Mouse (Mus musculus) T-helper 2 cell (primary cell): ENCODE results near the gene Gm14569.

Source experiments
- in situ Hi-C: fragments of 300-600 bp; cut with MboI, MseI; formaldehyde crosslinking; loops from one replicate; pipeline ENCODE4 v1.15.1; 2025; ENCODE audit warnings: high pct_unique_total_duplicates

Gene Gm14569

DNA sequence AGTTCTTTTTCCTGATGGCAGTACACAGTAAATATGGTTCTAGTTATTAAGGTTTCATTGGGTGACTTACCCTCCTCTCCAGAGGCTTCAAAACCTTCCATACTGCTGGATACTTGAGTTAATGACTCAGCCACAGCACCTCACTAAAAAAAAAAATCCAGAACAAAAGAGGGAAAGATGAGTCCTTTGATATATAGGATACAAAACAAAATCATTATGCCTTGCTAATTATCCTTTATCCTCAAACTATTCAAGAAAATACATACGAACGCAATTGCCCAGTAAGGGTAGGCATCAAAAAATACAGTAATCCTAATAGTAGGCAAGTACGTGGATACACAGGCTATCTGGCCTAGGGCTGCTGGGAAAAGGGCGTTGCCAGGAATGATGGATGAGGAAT lies at the start of gene Gm14569:
TSS of gene Gm14569 (minus strand) at position 101 of the 400 bp plus-strand sequence.
- in situ Hi-C loops, result no loop called here

DNA sequence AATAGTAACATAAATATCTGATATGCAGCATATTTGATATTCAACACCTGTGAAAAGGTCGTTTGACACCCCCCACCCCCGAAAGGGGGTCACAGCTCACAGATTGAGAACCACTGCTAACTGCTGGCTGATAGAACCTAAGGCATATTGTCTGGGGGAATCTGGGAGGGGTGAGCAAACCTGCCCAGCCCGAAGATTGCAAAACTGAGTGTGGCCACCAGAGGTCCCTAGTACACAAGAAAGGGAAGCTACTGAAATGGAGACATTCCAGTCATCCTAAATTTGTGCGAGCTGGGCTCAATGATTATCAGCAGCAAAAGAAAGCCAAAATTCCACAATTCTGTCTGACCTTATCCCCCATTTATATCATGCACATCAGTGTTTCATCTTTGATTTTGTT lies 42.9 kb upstream of the Gm14569 start:
- in situ Hi-C loops, result no loop called here

DNA sequence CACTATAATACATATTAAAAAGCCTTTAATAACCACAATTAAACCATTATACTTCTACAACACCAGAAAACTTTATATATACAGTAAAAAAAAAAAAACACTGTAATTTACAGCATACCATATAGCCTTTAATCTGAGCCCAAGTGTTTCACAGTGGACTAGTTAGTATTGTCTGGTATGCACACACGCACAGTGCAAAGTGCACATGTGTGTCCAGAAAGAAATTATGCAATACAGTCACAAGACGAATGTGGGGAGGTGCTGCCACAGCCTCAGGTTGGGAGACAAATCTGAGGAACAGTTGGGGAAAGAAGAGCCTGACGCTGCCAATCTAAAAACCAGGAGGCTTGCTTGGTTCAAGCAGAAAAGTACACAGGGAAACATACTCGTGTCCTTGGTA lies 42.1 kb upstream of the Gm14569 start:
- in situ Hi-C loops, result no loop called here

DNA sequence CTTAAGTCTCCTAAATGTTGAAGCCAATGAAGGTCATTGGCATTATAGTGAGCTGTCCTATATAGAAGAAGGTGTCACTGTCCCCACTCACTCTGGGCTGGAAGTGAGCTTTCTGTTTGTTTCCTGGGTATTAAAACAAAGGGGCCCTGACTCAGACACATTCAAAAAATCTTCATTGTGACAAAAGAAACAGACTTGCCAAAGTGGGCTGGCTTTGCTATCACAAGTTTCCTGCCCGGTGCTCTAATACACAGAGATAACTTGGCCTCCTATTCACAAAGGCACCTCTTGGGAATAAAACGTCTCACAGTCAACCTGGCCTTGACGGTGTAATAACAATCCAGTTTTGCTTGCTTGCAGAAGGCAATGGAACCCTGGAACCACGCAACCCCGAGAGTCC lies 38.6 kb upstream of the Gm14569 start:
- in situ Hi-C loops, result no loop called here

DNA sequence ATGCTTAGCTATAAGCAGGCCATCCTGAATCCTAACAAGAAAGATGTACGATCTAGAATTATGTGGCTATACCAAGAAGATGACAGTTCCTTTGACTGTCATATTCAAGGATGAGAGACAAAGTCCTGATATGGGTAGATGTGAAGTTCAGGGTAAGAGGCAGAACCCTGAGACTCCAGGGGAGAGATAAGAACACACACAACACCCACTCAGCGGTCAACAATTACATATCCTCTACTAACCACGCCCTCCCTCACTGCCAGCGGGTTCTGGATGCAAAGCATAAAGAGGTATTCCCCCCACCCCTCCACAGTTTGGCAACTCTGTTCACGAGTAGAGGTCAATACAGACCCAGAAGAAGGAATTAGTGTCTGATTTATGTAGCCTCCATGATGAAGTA lies 32.1 kb upstream of the Gm14569 start:
- in situ Hi-C loops, result no loop called here

DNA sequence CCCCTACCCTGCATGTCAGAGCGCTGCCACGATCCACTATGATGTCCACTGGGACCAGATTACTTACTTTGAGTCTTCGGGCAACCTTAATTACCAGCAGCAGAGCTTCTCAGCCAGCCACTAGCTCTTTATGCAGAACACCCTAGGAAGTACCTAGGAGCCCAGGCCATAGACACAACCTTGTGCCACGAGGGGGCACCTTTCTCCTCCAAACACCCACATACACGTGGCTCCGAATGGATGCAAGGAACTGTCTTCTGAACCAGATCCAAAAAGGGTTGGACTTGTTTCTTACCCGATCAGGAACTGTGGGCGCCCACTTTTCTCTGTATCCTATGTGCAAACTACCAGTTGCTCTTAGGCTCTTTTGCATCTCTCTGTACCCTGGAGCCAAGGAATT lies 22.1 kb upstream of the Gm14569 start:
- in situ Hi-C loops, result no loop called here

DNA sequence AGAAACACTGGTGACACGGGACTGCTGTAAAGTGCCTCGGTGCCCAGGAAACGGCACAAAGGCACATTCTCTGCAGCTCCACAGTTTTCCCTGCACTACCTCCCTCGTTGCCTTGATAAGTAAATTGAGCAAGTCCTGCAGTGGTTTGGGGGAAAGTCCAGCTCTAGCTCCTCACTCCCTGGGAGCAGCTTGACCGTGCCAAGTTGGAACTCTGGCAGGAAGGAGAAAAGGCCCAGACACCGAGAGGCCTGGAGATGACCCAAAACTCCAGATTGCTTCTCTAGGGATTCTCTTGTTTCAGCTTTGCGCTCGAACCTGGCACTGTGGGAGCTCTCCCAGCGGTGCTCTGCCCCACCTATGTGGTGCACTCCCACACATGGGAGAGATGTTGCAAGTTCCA lies 21.6 kb upstream of the Gm14569 start:
- in situ Hi-C loops, result no loop called here

DNA sequence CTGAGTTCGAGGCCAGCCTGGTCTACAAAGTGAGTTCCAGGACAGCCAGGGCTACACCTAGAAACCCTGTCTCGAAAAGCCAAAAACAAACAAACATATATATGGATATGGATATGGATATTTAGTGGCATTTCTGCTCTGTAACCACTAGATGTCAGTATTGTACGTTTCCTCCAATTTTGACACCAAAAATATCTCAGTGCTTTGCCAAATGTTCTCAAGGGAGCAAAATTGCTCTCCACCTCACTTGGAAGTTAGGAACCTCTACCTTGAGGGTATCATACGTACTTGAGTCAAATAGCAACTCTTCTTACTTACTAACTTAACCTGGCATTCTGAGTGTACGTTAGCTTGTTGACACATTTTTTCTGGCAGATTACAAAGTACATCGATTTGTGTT lies 15.2 kb upstream of the Gm14569 start:
- in situ Hi-C loops, result no loop called here

DNA sequence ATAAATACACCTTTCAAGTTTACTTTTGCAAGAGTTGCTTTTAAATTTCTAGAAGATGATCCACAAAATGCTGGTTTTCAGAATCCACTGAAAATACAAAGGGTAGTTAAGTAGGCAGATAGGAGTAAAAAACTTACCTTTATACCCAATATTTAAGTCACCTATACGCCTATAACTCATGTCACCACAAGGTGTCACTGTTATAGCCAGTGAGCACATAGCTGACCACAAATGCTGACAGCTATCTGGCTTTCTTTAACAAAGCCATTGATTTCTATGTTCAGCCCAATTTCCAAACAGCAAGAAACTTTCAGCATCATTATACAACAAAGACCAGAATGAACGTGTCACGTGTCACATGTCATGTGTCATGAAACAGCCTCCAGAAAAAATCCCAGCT lies 2.1 kb downstream of the Gm14569 start:
- in situ Hi-C loops, result no loop called here

DNA sequence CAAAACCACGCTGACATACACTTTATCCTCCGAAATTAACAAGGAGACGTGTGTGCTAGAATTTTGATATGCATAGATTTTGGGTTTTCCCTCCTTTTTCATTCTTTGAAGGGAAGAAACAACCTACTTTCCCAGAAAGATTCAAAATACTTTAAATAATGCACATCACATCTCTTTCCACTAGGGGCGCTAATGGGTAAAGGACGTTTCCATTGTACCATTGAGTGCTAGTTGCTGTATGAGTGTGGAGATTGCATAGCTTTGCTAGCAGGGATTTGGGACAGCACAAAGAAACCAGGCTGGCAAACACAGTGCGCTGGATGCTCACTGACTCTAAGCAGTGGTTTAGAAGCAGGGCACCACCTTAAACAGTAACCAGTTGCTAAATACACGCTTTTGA lies 3.6 kb downstream of the Gm14569 start:
- in situ Hi-C loops, result no loop called here

DNA sequence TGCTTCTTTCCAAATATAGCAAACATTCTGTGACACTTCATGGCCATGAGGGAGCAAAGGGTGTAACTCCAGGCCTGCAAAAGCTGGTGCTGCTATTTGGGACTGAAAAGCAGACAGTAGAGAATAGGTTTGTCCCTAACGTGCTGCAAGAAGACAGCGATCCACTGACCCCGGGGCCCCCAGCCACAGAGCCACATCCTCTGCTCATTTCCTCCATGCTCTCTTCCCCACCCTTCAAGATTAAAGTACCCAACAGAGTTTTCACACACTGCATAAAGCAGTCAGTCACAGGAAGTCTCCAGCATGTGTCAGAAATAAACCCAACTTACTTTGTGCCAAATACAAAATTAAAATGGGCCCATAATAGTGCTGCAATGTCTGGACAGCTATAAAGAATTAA lies 16.8 kb downstream of the Gm14569 start:
- in situ Hi-C loops, result no loop called here

DNA sequence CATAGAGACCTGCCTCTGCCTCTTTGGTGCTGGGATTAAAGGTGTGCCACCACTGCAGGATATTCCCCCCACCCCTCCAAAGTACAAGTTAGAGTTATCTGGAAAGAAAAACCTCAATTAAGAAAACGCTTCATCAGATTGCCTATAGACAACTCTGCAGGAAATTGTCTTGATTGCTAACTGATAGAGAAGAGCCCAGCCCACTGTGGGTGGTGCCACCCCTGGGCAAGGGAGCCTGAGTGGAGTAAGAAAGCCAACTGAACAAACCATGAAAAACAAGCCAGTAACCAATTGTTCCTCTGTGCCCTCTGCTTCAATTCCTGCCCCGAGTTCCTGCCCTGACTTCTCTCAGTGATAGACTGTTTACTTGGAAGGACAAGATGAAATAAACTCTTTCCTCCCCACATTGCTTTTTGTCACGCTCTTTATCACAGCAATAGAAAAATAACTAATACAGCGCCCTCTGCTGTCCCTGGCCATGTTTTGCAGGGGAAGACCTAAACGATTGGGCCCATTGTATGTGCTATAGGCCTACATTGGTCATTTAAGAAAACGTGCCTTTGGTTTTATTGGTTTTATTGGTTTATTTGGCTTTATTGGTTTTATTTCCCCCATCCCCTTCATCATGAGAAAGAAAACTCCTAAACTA lies 17.4 kb downstream of the Gm14569 start:
- in situ Hi-C loops, result no loop called here

DNA sequence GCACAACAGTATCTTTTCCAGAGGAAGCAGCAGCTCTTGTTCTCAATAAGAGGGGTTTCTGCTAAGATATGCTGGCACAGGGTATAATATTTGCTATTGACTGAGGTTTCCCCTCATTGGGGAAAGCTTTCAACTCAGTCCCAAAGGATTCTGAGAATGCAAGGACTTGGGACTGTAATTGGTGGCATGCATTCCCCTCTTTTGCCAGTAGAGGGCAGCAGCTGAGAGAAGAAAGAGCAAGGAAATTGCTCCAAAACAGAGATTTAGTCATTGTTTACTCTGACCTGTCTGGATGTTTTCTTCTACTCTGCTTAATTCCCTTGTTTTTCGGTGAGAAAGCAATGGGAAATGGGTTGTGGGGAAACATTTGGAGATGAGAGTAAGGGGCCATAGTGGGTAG lies 35.6 kb downstream of the Gm14569 start:
- in situ Hi-C loops, result no loop called here

DNA sequence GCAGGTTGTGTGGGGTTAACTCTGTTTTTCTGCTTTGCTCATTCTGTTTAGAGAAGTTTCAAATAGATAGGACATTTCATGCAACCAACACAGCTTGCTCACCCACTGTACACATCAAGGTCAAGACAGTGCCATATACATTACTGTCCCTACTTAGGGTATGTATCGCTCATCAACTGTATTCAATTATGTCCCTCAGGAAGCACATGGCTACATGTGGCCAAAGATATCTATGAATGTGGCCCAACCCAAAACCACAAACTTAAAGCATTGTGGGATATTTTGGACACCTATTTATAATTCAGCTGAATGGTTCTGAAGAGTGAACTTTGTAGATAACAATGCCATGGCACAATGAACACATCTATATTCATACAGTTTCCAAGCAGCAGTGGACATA lies 53.7 kb downstream of the Gm14569 start:
- in situ Hi-C loops, result loop anchor here (10.0 kb wide), 1 partner anchor 1647 kb away; the partner anchor contains the start of gene Rhox11

DNA sequence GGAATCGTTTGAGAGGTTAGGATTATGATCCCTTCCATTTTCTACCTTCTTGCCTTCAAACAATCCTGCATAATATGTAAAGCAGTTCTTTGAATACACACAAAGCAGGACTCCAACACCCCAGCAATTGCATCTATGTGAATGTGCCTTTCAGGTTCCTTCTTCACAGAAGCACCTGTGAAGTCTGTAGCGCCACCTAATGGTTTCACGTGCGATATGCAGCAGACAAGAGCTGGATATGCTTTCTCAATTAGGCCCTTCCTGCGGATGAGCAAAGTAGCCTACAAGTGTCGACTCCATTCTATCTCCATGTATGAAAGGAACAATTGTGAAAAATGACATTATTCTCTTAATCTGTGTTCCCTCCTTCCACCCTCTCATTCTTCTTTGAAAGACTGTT lies 56.6 kb downstream of the Gm14569 start:
- in situ Hi-C loops, result loop anchor here (10.0 kb wide), 1 partner anchor 1650 kb away; the partner anchor contains the start of gene Rhox11

DNA sequence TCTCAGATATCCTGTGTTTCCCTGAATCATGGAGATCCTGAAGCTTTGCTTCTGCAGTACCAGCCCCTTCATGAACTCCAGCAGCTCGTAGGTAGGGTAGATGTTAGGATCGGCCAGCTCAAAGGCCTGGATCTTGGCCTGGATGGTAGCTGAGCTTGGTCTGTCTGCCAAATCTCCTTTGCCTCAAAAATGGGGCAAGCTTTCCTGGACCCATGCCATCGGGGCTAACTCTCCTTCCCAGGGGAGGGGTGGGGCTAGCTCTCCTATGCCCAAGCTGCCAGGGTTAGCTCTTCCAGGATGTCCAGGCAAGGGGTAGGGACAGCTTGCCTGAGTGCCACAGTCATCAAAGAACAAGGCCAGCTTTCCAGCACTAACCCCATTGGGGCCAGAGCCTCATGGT lies 72.5 kb downstream of the Gm14569 start:
- in situ Hi-C loops, result no loop called here

DNA sequence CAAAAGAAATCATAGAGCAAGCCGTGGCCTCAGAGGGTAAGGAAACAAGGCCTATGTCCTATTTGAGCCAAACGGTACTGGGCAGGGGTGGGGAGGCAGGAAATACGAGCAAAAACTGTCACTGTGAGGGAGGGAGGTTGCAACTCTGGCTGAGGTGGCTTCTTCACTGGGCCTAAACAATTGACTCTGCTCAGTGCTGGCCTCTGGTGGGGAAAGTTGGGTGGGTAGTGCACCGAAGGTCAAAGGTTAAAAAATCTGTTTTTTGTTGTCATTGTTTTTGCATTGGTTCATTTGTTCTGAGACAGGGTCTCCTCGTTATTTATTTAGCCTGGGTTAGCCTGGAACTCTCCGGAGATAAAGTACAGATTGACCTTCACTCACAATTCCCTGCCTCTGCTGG lies 89.3 kb downstream of the Gm14569 start:
- in situ Hi-C loops, result no loop called here

DNA sequence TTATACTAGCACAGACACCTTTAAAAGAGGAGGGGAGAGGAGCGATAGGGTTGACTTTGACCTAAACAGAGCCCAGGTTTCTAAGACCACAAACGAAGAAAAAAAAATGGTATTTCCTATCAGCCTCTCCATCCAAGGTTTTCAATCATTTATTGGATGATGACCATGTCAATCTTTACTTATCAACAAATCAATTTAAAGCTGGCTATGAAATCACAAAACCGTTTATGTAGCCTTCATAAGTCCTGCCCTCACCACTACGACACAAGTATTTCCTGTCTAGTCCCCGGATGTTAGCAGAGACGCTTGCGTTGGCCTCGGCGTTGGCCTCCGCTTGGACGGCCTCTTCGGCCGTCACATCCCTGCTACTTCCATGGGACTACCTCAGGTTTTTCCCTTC lies 90.7 kb downstream of the Gm14569 start, which contains the start of gene Gm6268:
TSS of gene Gm6268 (plus strand) at position 301 of the 400 bp plus-strand sequence.
- in situ Hi-C loops, result no loop called here

DNA sequence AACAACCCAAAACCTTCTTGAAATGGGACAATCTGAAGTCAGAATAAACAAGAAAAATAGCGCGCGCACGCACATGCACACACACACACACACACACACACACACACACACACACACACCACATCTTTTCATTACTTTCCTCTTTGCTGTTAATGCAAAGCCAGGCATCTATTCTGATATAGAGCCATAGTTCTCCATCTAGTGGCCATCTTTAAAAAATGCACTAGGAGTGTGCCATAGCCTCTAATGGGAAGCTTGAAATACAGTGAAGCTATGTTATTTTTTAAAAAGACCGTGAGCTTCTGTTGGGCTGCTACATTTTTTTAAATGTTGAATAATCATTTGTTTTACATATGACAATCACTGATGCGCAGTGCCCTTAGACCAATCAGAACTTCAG lies 98.4 kb downstream of the Gm14569 start:
- in situ Hi-C loops, result loop anchor here (5.0 kb wide), 1 partner anchor 166 kb away; no protein-coding TSS in a partner anchor

DNA sequence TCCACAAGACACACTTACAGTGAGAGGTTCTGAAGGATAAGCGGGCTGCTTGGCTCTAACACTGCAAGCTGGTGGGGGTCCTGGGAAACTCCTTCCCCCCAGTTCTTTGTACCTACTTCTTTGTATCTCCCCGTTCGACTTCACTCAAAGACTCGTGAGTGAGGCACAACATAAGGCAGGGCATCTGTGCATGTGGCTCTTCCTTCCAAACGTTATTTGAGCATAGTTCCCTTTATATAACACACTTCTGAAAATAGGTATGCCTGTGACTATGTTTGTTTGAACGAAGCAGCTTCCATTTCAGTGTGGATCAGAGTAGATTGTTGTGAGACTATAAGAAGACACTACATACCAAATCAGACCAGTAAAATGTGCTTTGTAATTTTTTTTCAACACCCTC lies 99.0 kb downstream of the Gm14569 start:
- in situ Hi-C loops, result loop anchor here (5.0 kb wide), 1 partner anchor 165 kb away; no protein-coding TSS in a partner anchor

DNA sequence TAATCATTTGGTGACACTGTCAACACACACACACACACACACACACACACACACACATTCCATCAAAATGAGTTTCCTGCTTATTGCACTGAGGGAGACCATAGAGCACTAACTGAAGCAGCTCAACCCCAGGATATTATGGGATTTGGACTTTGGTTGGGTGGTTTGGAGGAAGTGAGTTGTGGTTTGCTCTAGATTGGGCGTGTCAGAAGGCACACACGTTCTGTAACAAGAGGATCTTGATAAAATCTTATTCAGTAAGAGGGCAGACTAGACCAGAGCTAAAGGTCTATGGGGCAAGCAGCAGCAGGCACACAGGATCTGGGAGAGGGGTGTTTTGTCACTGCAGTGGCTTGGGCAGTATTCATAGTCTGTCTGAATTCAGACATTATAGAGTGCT lies 101.1 kb downstream of the Gm14569 start:
- in situ Hi-C loops, result loop anchor here (5.0 kb wide), 1 partner anchor 163 kb away; no protein-coding TSS in a partner anchor

DNA sequence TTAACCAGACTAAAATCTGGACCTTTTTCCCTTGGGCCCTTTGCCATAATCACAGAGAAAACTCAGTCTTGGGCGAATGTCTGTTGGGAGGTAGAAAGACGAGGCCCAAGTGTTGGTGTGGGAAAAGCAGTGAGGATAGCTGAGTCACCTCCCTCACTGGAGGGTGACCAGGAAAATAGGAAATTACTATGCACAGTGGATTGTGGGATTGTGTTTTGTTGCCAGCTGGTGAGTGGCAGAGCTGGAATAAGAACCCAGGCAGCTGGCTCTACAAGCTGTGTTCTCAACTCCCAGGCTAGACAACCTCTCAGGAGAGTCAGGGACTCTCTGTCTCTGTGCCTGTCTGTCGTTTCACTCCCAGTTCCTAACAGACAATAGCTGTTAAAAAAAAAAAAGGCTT lies 101.7 kb downstream of the Gm14569 start:
- in situ Hi-C loops, result loop anchor here (5.0 kb wide), 1 partner anchor 163 kb away; no protein-coding TSS in a partner anchor

DNA sequence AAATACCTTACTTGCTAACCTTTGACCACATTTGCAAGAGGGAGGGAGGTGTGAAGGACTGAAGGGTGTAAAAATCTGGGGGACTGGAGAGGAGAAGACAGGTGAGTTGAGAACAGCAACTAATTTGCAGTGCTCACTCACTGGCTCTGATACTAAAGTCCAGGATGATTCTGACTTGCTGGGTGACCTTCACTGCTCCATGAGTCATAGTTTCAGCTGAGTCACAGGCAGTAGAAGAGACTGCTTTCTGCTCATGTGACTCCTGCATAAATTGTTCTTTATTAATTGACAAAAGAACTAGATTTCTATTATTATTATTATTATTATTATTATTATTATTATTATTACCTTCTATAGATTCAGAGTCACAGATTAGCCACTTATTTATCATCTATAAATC lies 106.3 kb downstream of the Gm14569 start:
- in situ Hi-C loops, result no loop called here
